Mouse (Mus musculus): ENCODE data around the gene Dglucy. TPM values are rescaled to one million over a fixed set of nuclear protein-coding genes. Genes with fewer than 3 reads are reported as not detected.

Dglucy gene
- total RNA-seq, 2 experiments from 2014 or later: 23.5 to 25.8 TPM

- DNase-seq: peak in 1 of 2 experiments; percentile 20
- intact Hi-C loops (cut with DNase I): loop anchor here (1.0 kb wide), 1 partner anchor 200 kb away; no protein-coding TSS in a partner anchor
Measured at GRCm38 (mm10) chr12:100839079-100839600, 60.3 kb downstream of the Dglucy start.

- intact Hi-C loops (cut with DNase I): loop anchor here (1.0 to 5.0 kb wide), 2 partner anchors 201 to 683 kb away; partner anchors contain the start of gene Nrde2
- peak; percentile 50 for DNase-seq
Measured at GRCm38 (mm10) chr12:100839926-100840325, 61.1 kb downstream of the Dglucy start.

GRCm38 (mm10) chr12:100841211-100841792 is 62.4 kb downstream of the Dglucy start:
- peak; percentile 89 to 93 for DNase-seq
- intact Hi-C loops (cut with DNase I): loop anchor here (1.0 to 5.0 kb wide), 4 partner anchors 117 to 684 kb away; partner anchors contain the start of gene Nrde2

GRCm38 (mm10) chr12:100843171-100843570 is 64.3 kb downstream of the Dglucy start:
- intact Hi-C loops (cut with DNase I): loop anchor here (5.0 kb wide), 1 partner anchor 686 kb away; the partner anchor contains the start of gene Nrde2
- no peak for DNase-seq

GRCm38 (mm10) chr12:100844546-100844945 is 65.7 kb downstream of the Dglucy start:
- DNase-seq: no peak
- intact Hi-C loops (cut with DNase I): loop anchor here (5.0 kb wide), 1 partner anchor 687 kb away; the partner anchor contains the start of gene Nrde2

GRCm38 (mm10) chr12:100845829-100846228 is 67.0 kb downstream of the Dglucy start:
- intact Hi-C loops (cut with DNase I): loop anchor here (5.0 kb wide), 1 partner anchor 186 kb away; no protein-coding TSS in a partner anchor
- no peak for DNase-seq

- DNase-seq: no peak
- intact Hi-C loops (cut with DNase I): loop anchor here (5.0 kb wide), 1 partner anchor 186 kb away; no protein-coding TSS in a partner anchor
Measured at GRCm38 (mm10) chr12:100846566-100846965, 67.7 kb downstream of the Dglucy start.

- no peak for DNase-seq
- intact Hi-C loops (cut with DNase I): loop anchor here (5.0 kb wide), 1 partner anchor 185 kb away; no protein-coding TSS in a partner anchor
Measured at GRCm38 (mm10) chr12:100847437-100848080, 68.7 kb downstream of the Dglucy start.

GRCm38 (mm10) chr12:100849421-100850138 is 70.7 kb downstream of the Dglucy start:
- intact Hi-C loops (cut with DNase I): loop anchor here (1.0 to 5.0 kb wide), 2 partner anchors 77 to 183 kb away; no protein-coding TSS in a partner anchor
- peak; percentile 65 to 68 for DNase-seq

- intact Hi-C loops (cut with DNase I): no loop called here
- DNase-seq: no peak
Measured at GRCm38 (mm10) chr12:100852370-100852769, 73.5 kb downstream of the Dglucy start.

GRCm38 (mm10) chr12:100856337-100856736 is 77.5 kb downstream of the Dglucy start:
- DNase-seq: no peak
- intact Hi-C loops (cut with DNase I): no loop called here

GRCm38 (mm10) chr12:100857791-100858190 is 78.9 kb downstream of the Dglucy start:
- intact Hi-C loops (cut with DNase I): no loop called here
- no peak for DNase-seq

GRCm38 (mm10) chr12:100862272-100862671 is 83.4 kb downstream of the Dglucy start:
- DNase-seq: no peak
- intact Hi-C loops (cut with DNase I): no loop called here

GRCm38 (mm10) chr12:100862856-100863446 is 84.1 kb downstream of the Dglucy start:
- intact Hi-C loops (cut with DNase I): no loop called here
- DNase-seq: no peak

GRCm38 (mm10) chr12:100865072-100865471 is 86.2 kb downstream of the Dglucy start:
- intact Hi-C loops (cut with DNase I): loop anchor here (5.0 kb wide), 1 partner anchor 42 kb away; the partner anchor contains the start of gene Gpr68
- DNase-seq: no peak

- no peak for DNase-seq
- intact Hi-C loops (cut with DNase I): loop anchor here (5.0 kb wide), 1 partner anchor 42 kb away; the partner anchor contains the start of gene Gpr68
Measured at GRCm38 (mm10) chr12:100865509-100866078, 86.7 kb downstream of the Dglucy start.

GRCm38 (mm10) chr12:100867097-100867496 is 88.2 kb downstream of the Dglucy start:
- intact Hi-C loops (cut with DNase I): loop anchor here (5.0 kb wide), 1 partner anchor 40 kb away; the partner anchor contains the start of gene Gpr68
- DNase-seq: no peak

GRCm38 (mm10) chr12:100868049-100868622 is 89.3 kb downstream of the Dglucy start:
- intact Hi-C loops (cut with DNase I): loop anchor here (5.0 kb wide), 1 partner anchor 39 kb away; the partner anchor contains the start of gene Gpr68
- no peak for DNase-seq

GRCm38 (mm10) chr12:100871234-100871633 is 92.4 kb downstream of the Dglucy start:
- intact Hi-C loops (cut with DNase I): no loop called here
- no peak for DNase-seq
